Mouse (Mus musculus): ENCODE measurements at regions not wholly inside any gene's neighbourhood (a gene's known extent, or its start where the extent isn't known, plus 50 kb on each side); places are given as distances from the start of the nearest gene placed in this dataset.

DNA sequence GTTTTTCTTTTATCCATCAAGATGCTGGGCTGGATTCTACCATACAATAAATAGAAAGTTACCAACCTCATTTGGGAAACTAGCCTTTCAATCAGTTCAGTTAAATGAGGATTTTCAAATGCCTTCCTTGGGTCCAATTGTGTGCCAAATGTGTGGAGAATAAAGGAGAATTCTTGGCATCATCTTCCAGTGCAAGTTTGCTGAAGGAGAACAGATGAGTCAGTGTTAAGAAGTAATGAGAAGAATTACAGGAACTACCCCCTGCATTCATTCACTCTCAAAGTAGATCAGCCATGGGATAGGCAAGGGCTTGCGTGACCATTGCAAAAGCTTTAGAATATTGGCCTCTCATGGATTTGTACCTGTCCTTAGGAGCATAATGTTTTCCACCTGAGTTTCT lies 193.4 kb upstream of the Man1a start:
- WGBS, result 97% methylated on average over 1 of the region's 1 CpGs
- ATAC-seq (replicated peaks; ENCODE audit: low FRiP score, low read depth) (no peak), DNase-seq (ENCODE audit: low spot score) (no peak)
- Histone ChIP-seq H3K27me3 (ENCODE audit: insufficient read depth, low read length) (no peaks in the 10 kb centered on the region), H3K27ac (no peak overlapping the region), H3K4me2 (ENCODE audit: low read length) (no peak overlapping the region), H3K9me3 (replicated peaks; ENCODE audit: low read length) (no peaks in the 10 kb centered on the region), H3K9ac (ENCODE audit: low read depth, low read length) (no peak overlapping the region), H3K36me3 (ENCODE audit: insufficient read depth, low read length) (no peaks in the 10 kb centered on the region), H3K4me3 (replicated peaks; ENCODE audit: low read depth, low read length) (no peak overlapping the region), H3K4me1 (replicated peaks; ENCODE audit: insufficient read depth, low read length) (no peaks in the 10 kb centered on the region)
- no peak for TF ChIP-seq CTCF (IDR thresholded peaks at IDR 0.05; ENCODE audit: low read depth)

GRCm38 (mm10) chr10:54269354-54269753 lies 192.9 kb upstream of the Man1a start:
- Histone ChIP-seq H3K4me3 (replicated peaks; ENCODE audit: low read depth, low read length) (no peak overlapping the region), H3K27me3 (ENCODE audit: insufficient read depth, low read length) (no peaks in the 10 kb centered on the region), H3K9ac (ENCODE audit: low read depth, low read length) (no peak overlapping the region), H3K4me1 (replicated peaks; ENCODE audit: insufficient read depth, low read length) (no peaks in the 10 kb centered on the region), H3K9me3 (replicated peaks; ENCODE audit: low read length) (no peaks in the 10 kb centered on the region), H3K4me2 (ENCODE audit: low read length) (no peak overlapping the region), H3K36me3 (ENCODE audit: insufficient read depth, low read length) (no peaks in the 10 kb centered on the region), H3K27ac (no peak overlapping the region)
- ATAC-seq (replicated peaks; ENCODE audit: low FRiP score, low read depth) (no peak), DNase-seq (ENCODE audit: low spot score) (no peak)
- TF ChIP-seq CTCF (IDR thresholded peaks at IDR 0.05; ENCODE audit: low read depth), result no peak

- no peak for DNase-seq (ENCODE audit: low spot score)
- 88% methylated on average over 4 of the region's 4 CpGs for WGBS
- no peak for TF ChIP-seq CTCF (IDR thresholded peaks at IDR 0.05; ENCODE audit: low read depth)
- Histone ChIP-seq H3K4me2 (ENCODE audit: low read length) (no peak overlapping the region), H3K9ac (ENCODE audit: low read depth, low read length) (no peak overlapping the region), H3K4me3 (replicated peaks; ENCODE audit: low read depth, low read length) (no peak overlapping the region), H3K27ac (no peak overlapping the region), H3K9me3 (replicated peaks; ENCODE audit: low read length) (no peaks in the 10 kb centered on the region), H3K36me3 (ENCODE audit: insufficient read depth, low read length) (no peaks in the 10 kb centered on the region), H3K4me1 (replicated peaks; ENCODE audit: insufficient read depth, low read length) (no peaks in the 10 kb centered on the region), H3K27me3 (ENCODE audit: insufficient read depth, low read length) (no peaks in the 10 kb centered on the region)
- ATAC-seq (replicated peaks; ENCODE audit: low FRiP score, low read depth), result no peak
Observed at GRCm38 (mm10) chr10:54266656-54267055, 190.2 kb upstream of the Man1a start.

GRCm38 (mm10) chr10:54254874-54255641 lies 178.6 kb upstream of the Man1a start:
- Histone ChIP-seq H3K9me3 (replicated peaks; ENCODE audit: low read length) (no peaks in the 10 kb centered on the region), H3K27ac (no peak overlapping the region), H3K27me3 (ENCODE audit: insufficient read depth, low read length) (no peaks in the 10 kb centered on the region), H3K36me3 (ENCODE audit: insufficient read depth, low read length) (no peaks in the 10 kb centered on the region), H3K9ac (ENCODE audit: low read depth, low read length) (no peak overlapping the region), H3K4me1 (replicated peaks; ENCODE audit: insufficient read depth, low read length) (no peaks in the 10 kb centered on the region), H3K4me3 (replicated peaks; ENCODE audit: low read depth, low read length) (no peak overlapping the region), H3K4me2 (ENCODE audit: low read length) (no peak overlapping the region)
- DNase-seq (ENCODE audit: low spot score) (no peak), ATAC-seq (replicated peaks; ENCODE audit: low FRiP score, low read depth) (no peak)
- no peak for TF ChIP-seq CTCF (IDR thresholded peaks at IDR 0.05; ENCODE audit: low read depth)
- WGBS, result 83% methylated on average over 1 of the region's 1 CpGs

GRCm38 (mm10) chr10:54244995-54245394 lies 168.6 kb upstream of the Man1a start:
- Histone ChIP-seq H3K4me1 (replicated peaks; ENCODE audit: insufficient read depth, low read length) (no peaks in the 10 kb centered on the region), H3K27me3 (ENCODE audit: insufficient read depth, low read length) (no peaks in the 10 kb centered on the region), H3K9ac (ENCODE audit: low read depth, low read length) (no peak overlapping the region), H3K9me3 (replicated peaks; ENCODE audit: low read length) (no peaks in the 10 kb centered on the region), H3K27ac (no peak overlapping the region), H3K4me2 (ENCODE audit: low read length) (no peak overlapping the region), H3K4me3 (replicated peaks; ENCODE audit: low read depth, low read length) (no peak overlapping the region), H3K36me3 (ENCODE audit: insufficient read depth, low read length) (no peaks in the 10 kb centered on the region)
- DNase-seq (ENCODE audit: low spot score) (no peak), ATAC-seq (replicated peaks; ENCODE audit: low FRiP score, low read depth) (no peak)
- TF ChIP-seq CTCF (IDR thresholded peaks at IDR 0.05; ENCODE audit: low read depth), result no peak

DNA sequence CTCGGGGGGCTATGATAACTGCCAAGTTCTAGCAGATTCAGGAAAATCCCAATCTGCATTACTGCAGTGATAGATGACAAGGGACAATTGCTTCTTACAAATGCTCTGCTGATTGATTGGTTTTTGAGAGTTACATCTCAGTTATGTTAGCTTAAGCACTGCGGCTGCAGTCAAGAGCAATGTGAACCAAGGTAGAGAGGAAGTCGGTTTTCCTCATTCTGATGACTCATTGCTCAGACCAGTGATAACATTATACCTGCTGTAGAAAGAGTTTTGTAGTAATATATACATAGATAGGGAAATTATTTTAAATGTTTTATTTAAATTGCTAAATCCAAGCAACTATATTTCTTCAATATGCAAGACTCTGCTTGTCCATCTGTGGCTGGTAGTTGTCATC lies 126.0 kb upstream of the Man1a start:
- Histone ChIP-seq H3K9ac (ENCODE audit: low read depth, low read length) (no peak overlapping the region), H3K4me2 (ENCODE audit: low read length) (no peak overlapping the region), H3K27me3 (ENCODE audit: insufficient read depth, low read length) (no peaks in the 10 kb centered on the region), H3K9me3 (replicated peaks; ENCODE audit: low read length) (no peaks in the 10 kb centered on the region), H3K27ac (no peak overlapping the region), H3K36me3 (ENCODE audit: insufficient read depth, low read length) (no peaks in the 10 kb centered on the region), H3K4me1 (replicated peaks; ENCODE audit: insufficient read depth, low read length) (no peaks in the 10 kb centered on the region), H3K4me3 (replicated peaks; ENCODE audit: low read depth, low read length) (no peak overlapping the region)
- no peak for DNase-seq (ENCODE audit: low spot score)
- 74% methylated on average over 3 of the region's 3 CpGs for WGBS
- no peak for ATAC-seq (replicated peaks; ENCODE audit: low FRiP score, low read depth)
- TF ChIP-seq CTCF (IDR thresholded peaks at IDR 0.05; ENCODE audit: low read depth), result no peak

DNA sequence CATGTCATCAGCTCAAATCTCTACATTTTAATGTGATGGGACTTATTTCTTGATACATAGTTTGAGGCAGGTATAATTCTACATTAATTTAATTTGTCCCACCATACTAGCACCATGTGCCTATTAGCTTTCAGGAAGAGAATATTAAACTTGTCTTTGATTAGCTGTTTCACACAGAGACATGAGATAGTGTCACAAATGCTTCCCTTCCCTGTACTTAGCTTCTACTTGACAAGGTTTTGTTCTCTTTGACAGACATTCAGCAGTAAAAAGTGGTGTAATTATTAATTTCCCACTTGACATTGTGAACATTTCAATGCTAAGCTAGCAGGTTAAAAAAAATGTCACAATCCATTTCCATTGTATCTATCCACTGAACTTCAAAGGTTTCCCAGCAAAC lies 125.3 kb upstream of the Man1a start:
- Histone ChIP-seq H3K9me3 (replicated peaks; ENCODE audit: low read length) (no peaks in the 10 kb centered on the region), H3K27ac (no peak overlapping the region), H3K4me1 (replicated peaks; ENCODE audit: insufficient read depth, low read length) (no peaks in the 10 kb centered on the region), H3K36me3 (ENCODE audit: insufficient read depth, low read length) (no peaks in the 10 kb centered on the region), H3K27me3 (ENCODE audit: insufficient read depth, low read length) (no peaks in the 10 kb centered on the region), H3K4me2 (ENCODE audit: low read length) (no peak overlapping the region), H3K9ac (ENCODE audit: low read depth, low read length) (no peak overlapping the region), H3K4me3 (replicated peaks; ENCODE audit: low read depth, low read length) (no peak overlapping the region)
- ATAC-seq (replicated peaks; ENCODE audit: low FRiP score, low read depth), result no peak
- no peak for TF ChIP-seq CTCF (IDR thresholded peaks at IDR 0.05; ENCODE audit: low read depth)
- no peak for DNase-seq (ENCODE audit: low spot score)
